Mouse (Mus musculus): ENCODE measurements at regions not wholly inside any gene's neighbourhood (a gene's known extent, or its start where the extent isn't known, plus 50 kb on each side); places are given as distances from the start of the nearest gene placed in this dataset.
A peak's percentile ranks its signal among the peaks of the same experiment; 100 is the strongest.

- peak; percentile 34 for DNase-seq (ENCODE audit: low read depth)
Measured at GRCm38 (mm10) chr15:97620261-97620660, 85.4 kb downstream of the Rpap3 start.

GRCm38 (mm10) chr15:97619764-97620163, 85.9 kb downstream of the Rpap3 start:
- no peak for DNase-seq (ENCODE audit: low read depth)

- DNase-seq (ENCODE audit: low read depth): peak; percentile 33
Measured at GRCm38 (mm10) chr15:97612325-97612724, 93.3 kb downstream of the Rpap3 start.

- no peak for DNase-seq (ENCODE audit: low read depth)
Measured at GRCm38 (mm10) chr15:97610767-97611166, 94.9 kb downstream of the Rpap3 start.

GRCm38 (mm10) chr15:97609496-97609895, 96.1 kb downstream of the Rpap3 start:
- DNase-seq (ENCODE audit: low read depth): no peak

GRCm38 (mm10) chr15:97608651-97609050, 97.0 kb downstream of the Rpap3 start:
- no peak for DNase-seq (ENCODE audit: low read depth)

GRCm38 (mm10) chr15:97607617-97608206, 97.9 kb downstream of the Rpap3 start:
- no peak for DNase-seq (ENCODE audit: low read depth)

GRCm38 (mm10) chr15:97606630-97607381, 98.8 kb downstream of the Rpap3 start:
- DNase-seq (ENCODE audit: low read depth): no peak

GRCm38 (mm10) chr15:97606232-97606629, 99.4 kb downstream of the Rpap3 start:
- no peak for DNase-seq (ENCODE audit: low read depth)

- no peak for DNase-seq (ENCODE audit: low read depth)
Measured at GRCm38 (mm10) chr15:97605791-97606190, 99.8 kb downstream of the Rpap3 start.

- peak; percentile 50 for DNase-seq (ENCODE audit: low read depth)
Measured at GRCm38 (mm10) chr15:97603492-97603891, 102.1 kb downstream of the Rpap3 start.

GRCm38 (mm10) chr15:97598270-97598669, 107.4 kb downstream of the Rpap3 start:
- peak; percentile 19 for DNase-seq (ENCODE audit: low read depth)

GRCm38 (mm10) chr15:97596514-97597081, 109.0 kb downstream of the Rpap3 start:
- no peak for DNase-seq (ENCODE audit: low read depth)

- no peak for DNase-seq (ENCODE audit: low read depth)
Measured at GRCm38 (mm10) chr15:97595284-97595796, 110.3 kb downstream of the Rpap3 start.

GRCm38 (mm10) chr15:97593781-97594600, 111.6 kb downstream of the Rpap3 start:
- DNase-seq (ENCODE audit: low read depth): no peak

- DNase-seq (ENCODE audit: low read depth): no peak
Measured at GRCm38 (mm10) chr15:97592786-97593185, 112.8 kb downstream of the Rpap3 start.

- DNase-seq (ENCODE audit: low read depth): no peak
Measured at GRCm38 (mm10) chr15:97591406-97591805, 114.2 kb downstream of the Rpap3 start.

- peak; percentile 22 for DNase-seq (ENCODE audit: low read depth)
Measured at GRCm38 (mm10) chr15:97590732-97591292, 114.8 kb downstream of the Rpap3 start.

- peak; percentile 57 for DNase-seq (ENCODE audit: low read depth)
Measured at GRCm38 (mm10) chr15:97587571-97588205, 117.9 kb downstream of the Rpap3 start.

GRCm38 (mm10) chr15:97581724-97582154, 123.9 kb downstream of the Rpap3 start:
- DNase-seq (ENCODE audit: low read depth): peak; percentile 82

- DNase-seq (ENCODE audit: low read depth): no peak
Measured at GRCm38 (mm10) chr15:97580726-97581125, 124.9 kb downstream of the Rpap3 start.
